Mouse (Mus musculus) heart, adult 18-20 months (tissue): ENCODE measurements around the gene Inha. TPM values are rescaled to one million over a fixed set of nuclear protein-coding genes. Genes with fewer than 3 reads are reported as not detected.

Source experiments
- DNase-seq, 2 experiments: peaks; one replicate each; pipeline ENCODE4 v3.0.0; 2021 to 2022; ENCODE audit warnings: mixed read lengths in 1 of 2
- long read RNA-seq, 2 experiments: library from polyadenylated mRNA; stranded (forward); transcript quantifications; one replicate each; pipeline ENCODE4 v2.0.0; 2021
- total RNA-seq, 2 experiments: library from RNA; stranded (reverse); gene quantifications; 2 replicates each; pipeline ENCODE4 v1.2.3; 2021

Gene Inha
- total RNA-seq = 1 to 10 TPM; 3.0 to 3.1 TPM
- long read RNA-seq, experiment 1, partial matches to known transcripts = 0 of 4 reads
- long read RNA-seq, experiment 1, other reads (novel, unspliced or antisense) = 0 of 4 reads
- long read RNA-seq, experiment 2, partial matches to known transcripts = 1 of 1 reads
- long read RNA-seq, experiment 2, other reads (novel, unspliced or antisense) = 0 of 1 reads

GRCm38 (mm10) chr1:75507006-75507405 lies at the start of gene Inha:
Inha (plus strand) TSS chr1:75507077.
- no peak for DNase-seq

GRCm38 (mm10) chr1:75457710-75458024 lies 49.2 kb upstream of the Inha start:
- DNase-seq = no peak

GRCm38 (mm10) chr1:75458025-75458788 lies 48.7 kb upstream of the Inha start:
- DNase-seq = peak; percentile 52 to 58

GRCm38 (mm10) chr1:75458789-75459684 lies 47.8 kb upstream of the Inha start:
- peak; percentile 53 to 63 for DNase-seq

GRCm38 (mm10) chr1:75460297-75460696 lies 46.6 kb upstream of the Inha start:
- no peak for DNase-seq

GRCm38 (mm10) chr1:75462636-75463035 lies 44.2 kb upstream of the Inha start:
- no peak for DNase-seq

GRCm38 (mm10) chr1:75463652-75464204 lies 43.1 kb upstream of the Inha start:
- no peak for DNase-seq

GRCm38 (mm10) chr1:75467215-75467927 lies 39.5 kb upstream of the Inha start:
- peak; percentile 81 to 89 for DNase-seq

GRCm38 (mm10) chr1:75469287-75469825 lies 37.5 kb upstream of the Inha start:
- DNase-seq = no peak

- DNase-seq = no peak
These were observed 30.4 kb upstream of the Inha start for GRCm38 (mm10) chr1:75476441-75476840.

GRCm38 (mm10) chr1:75477264-75477965 lies 29.5 kb upstream of the Inha start:
- peak; percentile 70 to 86 for DNase-seq

GRCm38 (mm10) chr1:75477966-75478290 lies 28.9 kb upstream of the Inha start:
- DNase-seq = no peak

GRCm38 (mm10) chr1:75478497-75478896 lies 28.4 kb upstream of the Inha start:
- DNase-seq = peak; percentile 60 to 74

- peak; percentile 95 to 96 for DNase-seq
These were observed 27.8 kb upstream of the Inha start, which contains the start of the genes Chpf and Tmem198 for GRCm38 (mm10) chr1:75478916-75479634. Chpf (minus strand) TSS chr1:75479307. Tmem198 (plus strand) TSS chr1:75479532.

GRCm38 (mm10) chr1:75479635-75479989 lies 27.3 kb upstream of the Inha start:
- no peak for DNase-seq

GRCm38 (mm10) chr1:75480036-75480435 lies 26.8 kb upstream of the Inha start:
- DNase-seq = no peak

GRCm38 (mm10) chr1:75480735-75481134 lies 26.1 kb upstream of the Inha start:
- no peak for DNase-seq

- DNase-seq = no peak
These were observed 20.3 kb upstream of the Inha start for GRCm38 (mm10) chr1:75486561-75486960.

- DNase-seq = no peak
These were observed 19.9 kb upstream of the Inha start for GRCm38 (mm10) chr1:75487040-75487404.

GRCm38 (mm10) chr1:75487405-75488161 lies 19.3 kb upstream of the Inha start:
- DNase-seq = peak; percentile 48 to 51
